Mouse (Mus musculus): ENCODE results near the gene Mrpl20. TPM values are rescaled to one million over a fixed set of nuclear protein-coding genes. Genes with fewer than 3 reads are reported as not detected.

Mrpl20 gene
- total RNA-seq (2015) (203 and 210 TPM in 2 replicates), total RNA-seq (2017) (70.0 and 102 TPM in 2 replicates)

DNA sequence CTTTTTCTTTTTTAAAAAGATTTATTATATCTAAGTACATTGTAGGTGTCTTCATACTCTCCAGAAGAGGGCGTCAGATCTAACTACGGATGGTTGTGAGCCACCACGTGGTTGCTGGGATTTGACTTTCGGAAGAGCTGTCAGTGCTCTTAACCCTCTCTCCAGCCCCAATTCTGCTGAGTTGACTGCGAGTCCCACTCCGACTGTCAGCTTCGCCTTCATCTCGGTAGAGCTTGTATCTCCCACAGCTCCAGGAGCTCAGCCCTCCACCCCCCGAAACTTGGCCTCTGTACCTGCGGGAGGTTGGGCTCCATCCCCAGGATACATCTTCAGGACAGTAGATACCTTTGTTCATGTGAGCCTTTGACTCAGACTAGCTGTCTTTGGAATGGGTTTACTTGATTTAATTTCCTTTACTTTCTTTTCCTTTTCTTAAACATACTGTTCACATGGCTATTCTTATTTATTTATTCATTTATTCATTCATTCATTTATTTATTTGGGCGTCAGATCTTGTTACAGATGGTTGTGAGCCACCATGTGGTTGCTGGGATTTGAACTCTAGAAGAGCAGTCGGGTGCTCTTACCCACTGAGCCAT, at the start of gene Mrpl20:
Gene Mrpl20 (plus strand): TSS at position 138 of the 599 bp plus-strand sequence.
- ATAC-seq (replicated peaks; ENCODE audit: poor library complexity): peak; percentile 65

DNA sequence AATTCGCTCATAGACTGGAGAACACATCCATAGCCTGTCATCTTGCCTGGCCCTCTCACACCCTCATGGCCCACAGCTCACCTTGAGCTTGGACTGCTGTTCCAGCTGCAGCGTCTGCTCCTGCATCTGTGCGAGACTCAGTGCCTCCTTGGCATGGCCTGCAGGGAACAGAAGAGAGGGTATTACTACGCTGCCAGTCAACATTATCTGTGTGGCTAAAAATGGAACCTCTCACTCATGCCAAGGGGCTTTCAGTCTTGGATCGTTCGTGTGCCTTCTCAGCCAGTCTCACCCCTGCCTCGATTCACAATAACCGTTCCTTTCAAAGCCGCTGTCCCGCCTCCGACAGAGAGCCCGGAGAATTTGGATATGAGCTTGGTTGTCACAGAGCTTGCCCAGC, 45.7 kb upstream of the Mrpl20 start:
- ATAC-seq (replicated peaks; ENCODE audit: poor library complexity): no peak

DNA sequence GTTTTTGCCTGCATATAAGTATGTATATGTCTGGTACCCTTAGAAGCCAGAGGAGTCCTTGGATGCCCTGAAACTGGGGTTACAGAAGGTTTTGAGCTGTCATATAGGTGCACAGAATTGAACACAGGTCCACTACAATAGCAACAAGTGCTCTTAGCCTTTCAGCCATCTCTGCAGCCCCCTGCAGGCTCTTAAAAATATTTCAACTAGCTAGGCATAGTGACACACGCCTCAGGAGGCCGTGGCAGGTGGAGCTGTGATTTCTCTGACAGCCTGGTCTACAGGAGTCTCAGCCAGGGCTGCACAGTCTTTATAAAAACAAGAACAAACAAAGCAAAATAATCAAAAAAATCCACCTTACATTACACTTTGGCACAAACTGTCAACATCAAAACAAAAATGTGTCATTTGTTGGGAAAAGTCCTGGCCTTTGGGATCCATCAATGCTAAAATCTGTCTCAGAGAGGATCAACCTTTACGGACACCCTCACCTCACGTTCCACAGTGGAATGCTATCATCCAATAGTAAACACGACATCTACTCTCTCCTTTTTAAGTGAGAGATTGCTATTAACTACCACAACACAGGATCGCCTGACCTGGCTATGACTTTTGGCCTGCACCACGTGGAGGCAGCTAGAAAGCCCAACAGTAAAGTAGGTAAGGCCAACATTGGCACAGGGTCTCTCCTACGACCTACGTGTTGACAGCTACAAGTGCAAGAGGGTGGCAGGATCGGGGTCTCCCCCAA, 42.6 kb upstream of the Mrpl20 start:
- peak; percentile 66 for ATAC-seq (replicated peaks; ENCODE audit: poor library complexity)

DNA sequence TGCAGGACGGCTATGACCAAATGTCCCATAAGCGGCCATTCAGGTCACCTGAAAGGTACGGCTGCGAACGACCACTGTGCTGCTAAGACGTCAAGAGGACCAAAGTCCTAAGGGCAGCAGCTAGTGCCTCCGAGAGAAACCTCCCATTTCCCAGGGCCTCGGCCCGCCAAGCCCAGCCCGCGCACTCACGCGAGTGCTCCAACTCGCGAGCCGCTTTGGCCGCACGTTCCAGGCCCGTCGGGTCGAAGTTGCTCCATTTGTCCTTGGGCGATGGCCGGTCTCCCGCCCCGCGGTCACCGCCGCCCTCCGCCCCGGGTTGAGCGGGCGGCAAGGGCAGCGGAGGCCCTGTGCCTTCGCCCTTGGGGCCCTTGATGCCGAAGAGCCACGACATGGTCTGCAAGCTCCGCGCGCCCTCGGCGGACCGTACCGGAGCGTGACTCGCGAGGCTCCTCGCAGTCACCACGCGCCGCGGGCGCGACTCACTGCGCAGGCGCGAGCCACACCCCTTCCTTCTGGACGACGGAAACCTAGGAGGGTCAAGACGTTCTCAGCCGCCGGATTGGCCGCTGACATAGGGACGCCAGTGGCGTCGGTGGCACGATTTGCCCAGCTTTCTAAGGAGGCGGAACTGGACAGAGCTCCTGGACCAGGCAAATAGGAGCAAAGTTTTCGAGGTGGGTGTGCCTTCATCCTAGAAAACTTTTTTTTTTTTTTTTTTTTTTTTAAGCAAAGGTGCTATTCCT, 41.9 kb upstream of the Mrpl20 start, which contains the start of gene Atad3a:
Gene Atad3a (minus strand): TSS at position 481 of the 743 bp plus-strand sequence.
- ATAC-seq (replicated peaks; ENCODE audit: poor library complexity): peak; percentile 95

DNA sequence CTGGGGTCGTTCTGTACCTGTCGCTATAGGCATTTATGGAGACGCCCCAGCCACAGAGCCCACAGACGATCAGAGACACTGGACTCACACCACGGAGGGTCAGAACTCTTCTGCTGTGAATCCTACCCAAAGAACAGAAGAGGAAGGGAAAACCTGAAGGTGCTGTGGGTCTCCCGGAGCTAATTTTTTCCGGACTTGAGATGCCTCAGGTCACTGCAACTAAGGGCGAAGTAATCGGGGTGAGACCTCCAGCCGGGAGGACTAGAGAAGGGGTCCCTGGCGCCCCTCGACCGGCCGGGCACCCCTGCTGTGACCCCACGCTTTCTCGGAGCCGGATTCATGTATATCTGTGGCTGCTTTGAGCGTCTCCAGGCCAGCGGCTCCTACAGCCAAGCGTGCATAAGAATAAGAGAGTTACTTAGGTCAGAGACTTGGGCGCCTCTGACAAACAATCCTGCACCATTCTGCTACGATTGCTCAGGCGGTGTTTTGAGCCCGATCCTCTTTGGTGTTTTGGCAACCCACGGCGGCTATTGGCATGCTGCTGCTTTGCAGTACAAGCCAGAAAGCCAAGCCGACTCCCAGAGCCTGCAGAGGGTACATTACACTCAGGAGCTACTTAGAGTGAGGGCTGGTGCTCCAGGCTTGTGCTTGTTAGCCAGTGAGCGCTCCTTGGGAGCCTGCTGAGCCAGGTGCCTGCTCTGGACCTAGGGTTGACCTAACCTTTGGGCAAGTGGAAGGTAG, 41.1 kb upstream of the Mrpl20 start:
- peak; percentile 7; the same call in 1 of the 2 replicates for ATAC-seq (replicated peaks; ENCODE audit: poor library complexity)

GRCm38 (mm10) chr4:155762357-155762756, 40.3 kb upstream of the Mrpl20 start:
- ATAC-seq (replicated peaks; ENCODE audit: poor library complexity): no peak

GRCm38 (mm10) chr4:155769496-155769879, 33.2 kb upstream of the Mrpl20 start:
- no peak for ATAC-seq (replicated peaks; ENCODE audit: poor library complexity)

DNA sequence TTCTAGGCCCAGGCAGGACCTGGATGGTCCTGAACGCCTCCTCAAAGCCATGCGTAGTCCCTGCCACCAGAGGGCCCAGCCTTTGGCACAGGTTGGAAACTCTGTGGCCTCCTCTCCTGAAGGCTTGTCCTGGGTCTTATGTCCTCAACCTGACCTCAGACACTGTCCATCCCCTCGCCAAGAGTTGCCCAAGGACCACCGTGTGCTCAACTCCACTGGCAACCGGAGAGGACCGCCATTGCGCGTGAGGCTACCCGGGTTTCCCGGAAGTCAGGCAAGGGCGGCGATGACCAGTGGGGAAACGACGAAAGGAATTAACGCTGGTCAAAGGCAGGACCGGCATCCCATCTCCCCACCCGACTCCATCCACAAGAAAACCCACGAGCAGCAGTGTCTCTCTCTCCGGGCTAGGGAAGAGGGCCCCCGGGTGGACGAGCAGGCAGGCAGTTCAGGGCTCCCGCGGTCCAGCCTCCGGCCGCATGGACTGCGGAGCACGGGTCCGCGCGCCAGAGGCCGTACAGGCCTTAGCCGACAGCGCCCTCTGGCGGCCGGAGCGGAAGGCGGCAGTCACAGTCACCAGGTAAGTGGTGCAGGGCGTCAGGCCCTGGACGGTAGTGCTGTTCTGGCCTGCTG, 32.7 kb upstream of the Mrpl20 start:
- ATAC-seq (replicated peaks; ENCODE audit: poor library complexity): peak; percentile 80

DNA sequence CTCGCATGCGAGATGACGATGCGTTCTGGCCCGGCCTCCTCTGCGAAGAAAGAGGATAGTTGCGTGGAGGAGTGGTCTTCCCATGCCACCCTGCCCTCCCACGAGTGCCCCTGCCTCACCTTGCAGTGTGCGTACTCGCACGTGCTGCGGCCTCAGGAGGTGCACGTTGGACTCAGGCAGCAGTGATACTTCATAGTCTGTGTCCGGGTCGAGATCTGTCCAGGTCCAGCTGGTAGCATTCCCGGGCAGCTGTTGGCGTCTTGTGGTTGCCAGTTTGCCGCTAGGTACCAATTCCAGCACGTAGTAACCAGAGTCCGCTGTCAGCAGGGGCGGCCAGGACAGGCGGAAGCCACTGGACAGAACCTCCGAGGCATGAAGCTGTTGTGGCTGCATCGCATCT, 32.1 kb upstream of the Mrpl20 start:
- ATAC-seq (replicated peaks; ENCODE audit: poor library complexity): no peak

- no peak for ATAC-seq (replicated peaks; ENCODE audit: poor library complexity)
These were observed 31.0 kb upstream of the Mrpl20 start for GRCm38 (mm10) chr4:155771706-155772105.

DNA sequence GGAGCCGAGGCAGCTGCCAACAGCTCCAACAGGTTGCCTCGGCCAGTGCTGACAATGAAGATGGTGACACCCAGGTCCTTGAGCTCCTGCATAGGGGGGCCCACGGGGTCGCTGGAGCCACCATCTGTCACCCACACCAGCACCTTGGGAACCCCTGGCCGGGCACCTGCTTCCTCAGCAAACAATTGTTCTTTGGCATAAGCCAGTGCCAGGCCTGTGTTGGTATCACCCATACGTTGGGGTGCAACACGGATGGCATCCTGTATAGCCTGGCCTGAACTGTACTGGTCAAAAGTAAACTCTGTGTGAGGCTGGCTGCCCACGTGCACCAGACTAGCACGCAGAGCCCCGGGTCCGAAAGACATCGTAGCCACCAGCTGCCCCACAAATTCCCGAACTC, 29.9 kb upstream of the Mrpl20 start:
- no peak for ATAC-seq (replicated peaks; ENCODE audit: poor library complexity)

GRCm38 (mm10) chr4:155773335-155774078, 29.2 kb upstream of the Mrpl20 start:
- ATAC-seq (replicated peaks; ENCODE audit: poor library complexity): no peak

GRCm38 (mm10) chr4:155774280-155774754, 28.4 kb upstream of the Mrpl20 start, which contains the start of gene Vwa1:
Gene Vwa1, minus strand, starts transcription at chr4:155774698.
- peak; percentile 75 for ATAC-seq (replicated peaks; ENCODE audit: poor library complexity)

DNA sequence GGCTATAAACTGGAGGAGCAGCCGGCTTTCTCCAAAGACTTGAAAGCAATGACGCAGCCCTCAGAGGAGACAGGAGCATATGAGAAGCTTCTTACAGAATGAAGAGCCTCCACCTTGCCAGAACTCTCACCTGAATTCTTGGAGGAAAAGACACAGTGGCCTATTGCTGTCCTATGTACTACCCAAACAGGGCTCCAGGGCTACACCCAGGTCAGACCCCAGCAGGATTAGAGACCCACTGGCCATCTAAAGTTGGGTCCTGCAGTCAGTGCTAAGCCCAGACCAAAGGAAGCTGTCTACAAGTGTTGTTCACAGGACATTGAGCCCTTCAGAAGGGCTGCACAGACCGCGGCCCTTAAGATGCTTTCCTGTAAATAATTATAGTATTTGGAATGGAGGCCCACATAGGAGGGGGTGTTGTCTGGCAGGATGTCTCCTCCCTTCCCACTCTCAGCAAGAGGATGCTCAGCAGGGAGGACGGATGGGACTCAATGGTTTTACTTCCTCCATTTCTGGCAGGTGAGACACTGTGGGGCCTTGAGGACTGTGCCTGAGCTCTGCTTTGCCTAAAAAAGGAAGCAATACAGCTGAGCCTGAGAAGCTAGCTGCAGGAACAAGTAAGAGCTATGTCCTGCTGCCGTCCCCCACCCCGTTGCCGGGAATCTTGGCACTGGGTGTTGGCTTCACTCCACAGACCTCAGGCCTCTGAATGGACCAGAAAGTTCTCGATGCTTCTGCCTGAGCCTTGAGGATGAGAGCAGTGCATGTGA, 27.5 kb upstream of the Mrpl20 start:
- ATAC-seq (replicated peaks; ENCODE audit: poor library complexity): 0 out of 2 replicates have a peak, but pooled peaks have one; percentile 7

- ATAC-seq (replicated peaks; ENCODE audit: poor library complexity): no peak
These were observed 26.8 kb upstream of the Mrpl20 start for GRCm38 (mm10) chr4:155775855-155776254.

DNA sequence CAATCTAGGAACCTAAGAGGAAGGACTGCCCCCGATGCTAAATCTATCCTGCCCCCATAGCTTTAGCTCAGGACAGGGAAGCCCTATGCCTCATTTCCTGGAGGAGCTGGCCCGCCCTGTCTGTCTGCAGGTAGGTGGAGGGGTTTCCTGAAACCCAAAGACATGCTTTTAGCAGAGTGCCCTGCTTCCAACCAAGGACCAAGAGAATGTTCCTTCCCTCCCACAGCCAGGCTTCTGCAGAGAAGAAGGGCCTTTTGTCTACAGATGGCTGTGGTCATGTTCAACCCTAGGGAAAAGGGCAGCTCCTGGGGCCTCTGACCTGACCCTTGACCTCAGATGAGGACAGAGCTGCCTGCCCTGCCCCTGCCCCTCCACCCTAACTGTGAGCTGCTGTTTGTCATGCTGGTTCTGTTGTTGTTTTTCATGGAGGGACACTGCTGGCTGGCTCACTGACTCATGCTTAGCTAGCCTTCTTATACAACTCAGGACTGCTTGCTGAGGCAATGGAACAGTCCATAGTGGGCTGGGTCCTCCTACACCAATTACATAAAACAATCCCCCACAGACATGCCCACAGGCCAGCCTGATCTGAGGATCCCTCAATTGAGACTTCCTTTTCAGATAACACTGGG, 25.9 kb upstream of the Mrpl20 start:
- ATAC-seq (replicated peaks; ENCODE audit: poor library complexity): no peak

- no peak for ATAC-seq (replicated peaks; ENCODE audit: poor library complexity)
These were observed 24.9 kb upstream of the Mrpl20 start for GRCm38 (mm10) chr4:155777816-155778215.

- no peak for ATAC-seq (replicated peaks; ENCODE audit: poor library complexity)
These were observed 23.2 kb upstream of the Mrpl20 start for GRCm38 (mm10) chr4:155779498-155779897.
